Mouse (Mus musculus) megakaryocyte, embryonic 14.5 days (primary cell): ENCODE data around the gene Fh1.

ENCODE experiments used
- FLI1 ChIP-seq: IDR thresholded peaks from 2 replicates; pipeline ENCODE4 v1.6.1; 2012; ENCODE audit warnings: low read length, inconsistent platforms, mixed read lengths
- GATA1 ChIP-seq: IDR thresholded peaks from 3 replicates; pipeline ENCODE4 v1.6.1; 2012; ENCODE audit warnings: mixed read lengths, low read length, inconsistent platforms, borderline replicate concordance

GRCm38 (mm10) chr1:175562379-175562778 is 63.1 kb downstream of the Fh1 start:
- TF ChIP-seq GATA1 (no peak), FLI1 (no peak)
